8 mouse cellular contexts compared by ENCODE assay signal in the genomic region with DNA sequence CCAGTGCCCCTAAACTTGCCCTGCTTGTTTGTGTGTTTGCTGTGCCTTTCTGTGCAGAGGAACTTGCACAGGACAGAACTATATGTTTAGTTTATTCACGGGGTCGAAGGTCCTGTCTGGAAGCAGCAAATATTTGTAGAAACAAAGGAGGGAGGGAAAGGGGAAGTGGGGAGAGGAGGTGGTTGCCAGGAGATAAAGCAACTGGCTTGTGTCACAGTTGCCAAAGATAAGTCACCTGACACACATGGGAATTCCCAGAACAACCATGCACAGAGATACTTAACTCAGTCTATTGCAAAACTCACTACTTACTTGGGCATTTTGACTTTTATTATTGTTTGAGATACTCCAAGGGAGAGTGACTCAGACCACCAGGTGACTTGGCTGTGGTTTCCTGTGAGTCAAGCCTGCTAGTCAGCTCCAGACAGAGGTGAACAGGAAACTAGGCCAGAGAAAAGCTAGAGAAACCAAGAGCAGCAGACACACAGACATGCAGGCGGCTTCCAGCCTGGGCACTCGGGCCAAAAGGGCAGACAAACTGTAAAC.
DNase-seq lines count a peak whose midpoint lies in the region; ATAC-seq and TF ChIP-seq lines count a peak whose summit lies in the region.

No protein-coding gene starts in this region.

- no peak for ATAC-seq in hindbrain, embryonic 11.5 days (ENCODE audit: low FRiP score)
- no peak for ATAC-seq in hindbrain, postnatal 0 days
- ATAC-seq in liver, embryonic 14.5 days (ENCODE audit: insufficient read depth): peak; percentile 72
- peak; percentile 60 for ATAC-seq in stomach, embryonic 14.5 days (ENCODE audit: insufficient number of reproducible peaks, insufficient read depth, low FRiP score, low read depth)
- no peak for ATAC-seq in erythroblast, adult 5-6 weeks (replicated peaks; ENCODE audit: low FRiP score, poor library complexity, severe bottlenecking)

- no peak for TF ChIP-seq EP300 in liver, embryonic 14.5 days (IDR thresholded peaks at IDR 0.05; ENCODE audit: low read depth)

- H3K9me3 ChIP-seq in hindbrain, embryonic 11.5 days (ENCODE audit: control insufficient read depth, low read length): no peaks in the 10 kb centered on the region
- H3K9me3 ChIP-seq in hindbrain, postnatal 0 days (ENCODE audit: low read length): no peaks in the 10 kb centered on the region
- H3K9me3 ChIP-seq in liver, embryonic 14.5 days (ENCODE audit: control insufficient read depth, low read length): no peaks in the 10 kb centered on the region
- no peaks in the 10 kb centered on the region for H3K9me3 ChIP-seq in stomach, embryonic 14.5 days (ENCODE audit: control insufficient read depth, low read depth, low read length)

- WGBS in hindbrain, embryonic 11.5 days: 63% methylated on average over 4 of the region's 4 CpGs
- 58% methylated on average over 4 of the region's 4 CpGs for WGBS in hindbrain, postnatal 0 days
- 3% methylated on average over 4 of the region's 4 CpGs for WGBS in liver, embryonic 14.5 days (ENCODE audit: insufficient replicate concordance)
- WGBS in stomach, embryonic 14.5 days: 33% methylated on average over 4 of the region's 4 CpGs

- no peak overlapping the region for H3K9ac ChIP-seq in hindbrain, embryonic 11.5 days (ENCODE audit: low read depth, low read length)
- no peak overlapping the region for H3K9ac ChIP-seq in hindbrain, postnatal 0 days (replicated peaks; ENCODE audit: low read length)
- H3K9ac ChIP-seq in liver, embryonic 14.5 days (replicated peaks): no peak overlapping the region
- H3K9ac ChIP-seq in stomach, embryonic 14.5 days (replicated peaks; ENCODE audit: low read depth, low read length): no peak overlapping the region

- no peak for DNase-seq in hindbrain, embryonic 11.5 days (ENCODE audit: low spot score)
- DNase-seq in hindbrain, postnatal 0 days (ENCODE audit: low spot score): no peak
- peak; percentile 70 for DNase-seq in c-Kit-positive CD71-negative TER-119-negative erythroid progenitor cells, embryonic 14.5 days (ENCODE audit: low read depth)
- DNase-seq in heart, postnatal 4 days: peak; percentile 51
- peak; percentile 37 to 58 (median 37) for DNase-seq in liver, embryonic 14.5 days (ENCODE audit: low read depth in 3 of 3, low spot score in 3 of 3)
- DNase-seq in gastrocnemius, postnatal 4 days (ENCODE audit: low spot score in 2 of 2): no peak

- H3K4me3 ChIP-seq in hindbrain, embryonic 11.5 days (ENCODE audit: low read depth, low read length): no peak overlapping the region
- H3K4me3 ChIP-seq in hindbrain, postnatal 0 days (ENCODE audit: low read length): no peak overlapping the region
- no peak overlapping the region for H3K4me3 ChIP-seq in liver, embryonic 14.5 days (ENCODE audit: insufficient read depth in 1 of 2, low read depth in 2 of 2, low read length in 2 of 2)
- H3K4me3 ChIP-seq in stomach, embryonic 14.5 days (ENCODE audit: low read depth, low read length): no peak overlapping the region

- H3K27me3 ChIP-seq in hindbrain, embryonic 11.5 days (ENCODE audit: control insufficient read depth, insufficient read depth, low read length): no peaks in the 10 kb centered on the region
- H3K27me3 ChIP-seq in hindbrain, postnatal 0 days (ENCODE audit: insufficient read depth, low read length): no peaks in the 10 kb centered on the region
- H3K27me3 ChIP-seq in liver, embryonic 14.5 days (ENCODE audit: control insufficient read depth, insufficient read depth, low read length): no peaks in the 10 kb centered on the region
- no peaks in the 10 kb centered on the region for H3K27me3 ChIP-seq in stomach, embryonic 14.5 days (ENCODE audit: control insufficient read depth, insufficient read depth, low read length)

- 0 out of 2 replicates have a peak overlapping the region, but pooled peaks have one; percentile 17 for H3K27ac ChIP-seq in hindbrain, embryonic 11.5 days (ENCODE audit: low read depth, low read length)
- no peak overlapping the region for H3K27ac ChIP-seq in hindbrain, postnatal 0 days
- H3K27ac ChIP-seq in liver, embryonic 14.5 days: peak overlapping the region; percentile 44
- peak overlapping the region; percentile 35 for H3K27ac ChIP-seq in stomach, embryonic 14.5 days (ENCODE audit: low read length)

- H3K36me3 ChIP-seq in hindbrain, embryonic 11.5 days (ENCODE audit: control insufficient read depth, insufficient read depth, low read length): no peaks in the 10 kb centered on the region
- H3K36me3 ChIP-seq in hindbrain, postnatal 0 days (ENCODE audit: insufficient read depth, low read length): no peaks in the 10 kb centered on the region
- no peaks in the 10 kb centered on the region for H3K36me3 ChIP-seq in liver, embryonic 14.5 days (replicated peaks; ENCODE audit: control insufficient read depth, insufficient read depth, low read depth)
- H3K36me3 ChIP-seq in stomach, embryonic 14.5 days (ENCODE audit: control insufficient read depth, insufficient read depth, low read length): no peaks in the 10 kb centered on the region

- no peaks in the 10 kb centered on the region for H3K4me1 ChIP-seq in hindbrain, embryonic 11.5 days (replicated peaks; ENCODE audit: control insufficient read depth, insufficient read depth, low read length)
- no peaks in the 10 kb centered on the region for H3K4me1 ChIP-seq in hindbrain, postnatal 0 days (ENCODE audit: insufficient read depth, low read length)
- H3K4me1 ChIP-seq in liver, embryonic 14.5 days (replicated peaks; ENCODE audit: control insufficient read depth in 2 of 2, insufficient read depth in 2 of 2, low read length in 1 of 2): peaks cover 2 to 17% of the 10 kb centered on the region in 2 experiments; a peak in 2 of 4 replicates
- peaks cover 21% of the 10 kb centered on the region for H3K4me1 ChIP-seq in stomach, embryonic 14.5 days (ENCODE audit: control insufficient read depth, insufficient read depth, low read length)

- H3K4me2 ChIP-seq in hindbrain, embryonic 11.5 days (replicated peaks; ENCODE audit: low read depth, low read length): no peak overlapping the region
- no peak overlapping the region for H3K4me2 ChIP-seq in hindbrain, postnatal 0 days (ENCODE audit: low read depth, low read length)
- peak overlapping the region; percentile 18; the same call in 1 of the 2 replicates for H3K4me2 ChIP-seq in liver, embryonic 14.5 days (ENCODE audit: low read depth)
- no peak overlapping the region for H3K4me2 ChIP-seq in stomach, embryonic 14.5 days (replicated peaks; ENCODE audit: low read depth, low read length)

- no peak for TF ChIP-seq CTCF in hindbrain, postnatal 0 days (IDR thresholded peaks at IDR 0.05; ENCODE audit: low read depth)
- no peak for TF ChIP-seq CTCF in liver, embryonic 14.5 days (IDR thresholded peaks at IDR 0.05; ENCODE audit: low read depth)

Comparison
In these comparisons a context has a peak if more than half of its experiments do, and no peak if none do; other contexts are left out.
1. ATAC-seq: peak in liver, embryonic 14.5 days (single experiment) and stomach, embryonic 14.5 days (single experiment); none in hindbrain, embryonic 11.5 days (single experiment), hindbrain, postnatal 0 days (single experiment) and erythroblast, adult 5-6 weeks (single experiment).
2. DNase-seq: peak in c-Kit-positive CD71-negative TER-119-negative erythroid progenitor cells, embryonic 14.5 days (single experiment), heart, postnatal 4 days (single experiment) and liver, embryonic 14.5 days (3 of 3); none in hindbrain, embryonic 11.5 days (single experiment), hindbrain, postnatal 0 days (single experiment) and gastrocnemius, postnatal 4 days (0 of 2).